Mouse (Mus musculus): ENCODE measurements around the gene Ptrh2.

Ptrh2 gene

DNA sequence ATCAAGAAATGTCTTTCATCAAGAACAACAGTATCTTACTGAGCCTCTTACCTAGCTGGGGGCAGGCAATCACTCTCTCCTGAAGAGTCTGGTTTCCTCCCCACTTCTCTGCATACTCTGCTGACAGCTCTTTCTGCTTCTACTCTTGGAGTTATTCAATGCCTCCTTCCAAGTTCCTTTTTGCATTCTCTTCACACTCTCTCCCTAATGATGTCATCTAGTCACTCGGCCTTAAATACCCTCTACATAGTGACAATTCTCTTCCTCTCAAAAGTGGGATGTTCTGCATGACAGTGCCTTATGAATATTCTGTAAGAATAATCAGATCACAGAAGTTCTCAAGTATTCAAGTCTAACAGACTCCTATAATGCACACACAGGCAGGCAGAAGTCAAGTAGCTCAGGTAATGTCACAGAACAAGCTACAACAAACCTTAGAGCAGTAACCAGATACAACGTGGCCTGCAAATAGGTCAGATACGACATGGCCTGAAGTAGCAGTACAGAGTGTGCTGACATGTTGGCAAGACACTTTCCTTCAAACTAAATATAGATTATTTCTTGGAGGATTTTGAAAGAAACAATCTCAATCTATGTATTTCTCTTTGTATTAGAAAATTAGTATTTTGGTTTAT is 12.6 kb upstream of the Ptrh2 start:
- no peak for DNase-seq

DNA sequence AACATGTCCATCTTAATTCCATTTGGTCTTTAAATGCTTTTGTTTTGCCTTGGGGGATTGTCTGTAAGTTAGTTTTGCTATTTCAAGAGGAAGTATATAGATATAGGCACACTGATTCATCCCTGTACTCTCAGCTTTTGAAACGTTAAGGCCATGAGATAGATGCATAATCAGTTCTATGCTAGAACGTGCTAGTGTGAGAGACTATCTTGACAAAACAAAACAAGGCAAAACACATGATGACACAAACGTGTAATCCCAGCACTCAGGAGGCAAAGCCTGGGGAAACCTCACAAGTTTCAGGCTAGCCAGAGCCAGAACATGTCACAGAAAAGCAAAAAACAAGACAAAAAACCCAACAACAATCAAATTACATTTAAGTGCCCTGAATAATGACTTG is 11.0 kb upstream of the Ptrh2 start:
- no peak for DNase-seq

DNA sequence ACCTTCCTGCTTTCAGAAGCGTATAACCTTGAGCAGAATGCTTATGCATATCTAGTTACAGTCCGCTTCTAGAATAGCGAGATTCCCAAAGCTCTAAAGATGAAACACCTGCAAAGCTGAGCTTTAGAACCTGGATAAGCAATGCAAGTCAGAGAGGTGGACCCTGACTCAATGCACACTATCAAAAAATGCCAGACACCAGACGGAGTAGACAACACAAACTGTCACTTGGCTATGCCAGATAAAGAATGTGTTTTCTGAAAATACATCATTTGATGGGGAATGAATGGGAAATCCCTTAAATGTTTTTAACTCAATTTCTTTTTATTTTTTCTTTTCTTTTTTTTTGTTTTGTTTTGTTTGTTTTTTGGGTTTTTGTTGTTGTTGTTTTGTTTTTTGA is 8.3 kb upstream of the Ptrh2 start:
- DNase-seq, result no peak

DNA sequence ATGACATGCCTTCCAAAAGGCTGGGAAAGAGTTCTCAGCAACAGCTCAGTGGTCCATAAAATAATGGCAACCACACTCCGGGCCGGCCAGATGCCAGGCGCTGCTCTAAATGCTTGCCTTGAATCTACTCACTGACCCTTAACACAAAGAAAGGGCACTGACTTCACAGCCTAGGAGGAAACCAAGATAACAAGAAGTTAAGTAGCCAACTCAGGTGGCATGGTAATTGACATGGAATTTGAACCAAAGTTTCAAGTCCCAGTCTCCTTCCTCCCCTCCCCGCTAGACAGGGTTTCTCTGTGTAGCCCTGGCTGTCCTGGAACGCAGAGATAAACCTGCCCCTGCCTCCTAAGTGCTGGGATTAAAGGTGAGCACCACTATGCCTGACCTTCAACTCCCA is 4.8 kb upstream of the Ptrh2 start:
- DNase-seq, result peak; percentile 39 to 56

DNA sequence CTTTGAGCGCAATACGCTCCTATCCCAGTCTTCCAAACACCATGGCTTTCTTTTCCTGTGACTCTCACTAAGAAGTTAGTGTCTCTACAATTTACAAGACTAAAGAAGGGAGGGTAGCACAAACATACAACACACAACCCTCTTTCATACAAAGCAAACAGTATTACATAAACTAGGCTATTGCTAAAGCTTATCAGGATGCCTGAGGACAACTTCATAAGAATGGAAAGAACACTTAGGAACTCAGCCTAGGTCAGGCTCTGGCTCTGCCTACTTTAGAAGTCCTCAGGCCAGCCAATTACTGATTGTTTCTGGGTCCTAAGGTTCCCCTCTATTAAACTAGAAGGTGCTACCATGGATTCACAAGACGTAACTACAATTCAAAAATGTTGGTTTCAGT is 3.1 kb upstream of the Ptrh2 start:
- DNase-seq, result no peak

DNA sequence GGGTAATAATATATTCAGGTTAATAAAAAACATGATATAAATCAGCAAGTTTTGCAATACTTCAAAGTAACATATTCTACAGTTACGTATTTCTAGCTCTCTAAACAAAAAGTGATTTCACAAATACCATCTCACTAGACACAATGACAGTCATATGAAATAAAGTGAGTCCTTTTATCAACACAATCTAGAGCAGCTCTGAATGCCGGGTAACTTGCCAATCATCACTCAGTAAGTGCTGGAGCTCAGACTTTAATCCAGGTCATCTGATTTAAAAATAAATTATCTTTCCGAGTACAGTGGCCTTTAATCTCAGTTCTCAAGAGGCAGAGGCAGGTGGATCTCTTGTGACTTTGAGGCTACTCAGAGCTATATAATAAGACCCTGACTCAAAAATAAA is 2.4 kb upstream of the Ptrh2 start:
- no peak for DNase-seq

DNA sequence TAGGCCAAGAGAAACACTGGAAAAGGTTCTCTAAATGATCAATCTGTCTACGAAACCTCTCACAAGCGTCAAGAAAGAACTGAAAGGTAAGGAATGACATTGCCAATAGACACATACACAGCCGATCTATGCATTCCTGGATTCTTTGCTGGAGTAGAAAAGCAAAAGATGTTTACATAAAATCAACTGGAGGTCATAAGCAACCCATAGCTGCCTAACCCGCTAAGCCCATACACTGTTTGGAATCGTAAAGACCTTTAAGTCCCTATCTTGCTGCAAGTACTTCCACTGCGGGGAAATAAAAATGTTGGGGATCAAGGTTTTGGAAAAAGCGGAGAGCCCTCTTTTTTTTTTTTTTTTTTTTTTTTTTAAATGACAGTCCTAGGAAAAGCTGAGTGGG is 924 bp upstream of the Ptrh2 start:
- no peak for DNase-seq

DNA sequence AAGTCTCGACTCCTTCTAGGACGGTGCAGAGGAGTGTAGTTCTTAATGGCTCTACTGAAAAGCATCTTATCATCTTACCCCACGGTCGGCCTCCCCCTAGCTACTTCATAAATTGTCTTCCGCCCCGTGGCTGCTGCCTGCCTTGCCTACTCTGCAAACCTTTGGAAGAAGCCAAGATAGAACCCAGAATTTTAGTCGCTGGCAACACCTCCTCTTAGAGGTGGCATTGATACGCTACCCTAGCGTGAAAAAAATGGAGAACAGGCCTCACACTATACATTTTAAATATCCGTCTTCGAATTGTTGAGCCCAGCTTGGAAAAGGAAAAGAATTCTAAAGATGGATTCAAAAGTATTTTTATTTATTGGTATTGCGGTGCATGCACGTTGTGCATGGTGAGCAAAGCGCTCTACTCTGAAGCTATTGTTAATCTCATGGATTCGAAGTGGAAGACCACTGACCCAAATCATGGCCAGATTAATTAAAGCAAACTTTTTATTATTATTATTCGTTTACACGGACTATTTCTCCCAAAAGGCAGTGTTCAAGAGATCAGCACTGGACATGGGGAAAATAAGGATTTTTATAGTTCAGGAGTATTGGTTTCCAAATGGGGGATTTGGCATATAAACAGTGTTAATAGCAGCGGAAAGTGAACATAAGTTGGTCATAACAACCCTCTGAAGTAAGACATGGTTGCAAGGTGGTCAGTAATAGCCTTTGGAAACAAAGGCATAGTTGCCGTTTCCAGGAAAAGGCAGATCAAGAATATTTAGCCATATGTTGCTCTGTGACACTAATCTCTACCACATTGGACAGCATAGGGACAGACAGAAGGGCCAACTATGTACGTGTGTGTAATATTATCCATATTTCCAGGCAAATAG is 584 bp downstream of the Ptrh2 start:
- no peak for DNase-seq

DNA sequence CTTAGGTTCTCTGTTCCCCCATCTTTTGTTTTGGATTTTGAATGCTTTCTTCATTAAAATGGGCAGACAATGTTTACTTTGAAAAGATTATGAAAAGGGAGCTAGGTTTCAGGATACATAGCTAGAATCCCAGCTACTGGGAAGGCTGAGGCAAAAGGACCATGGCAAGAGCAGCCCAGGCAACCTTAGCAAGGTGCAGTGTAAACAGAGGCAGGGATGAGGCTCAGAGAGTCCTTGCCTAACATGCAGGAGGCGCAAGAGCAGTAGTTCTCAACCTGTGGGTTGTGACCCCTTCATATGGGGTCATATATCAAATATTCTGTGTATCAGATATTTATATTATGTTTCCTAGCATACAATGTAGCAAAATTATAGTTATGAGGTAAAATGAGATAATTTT is 1.6 kb downstream of the Ptrh2 start:
- no peak for DNase-seq

DNA sequence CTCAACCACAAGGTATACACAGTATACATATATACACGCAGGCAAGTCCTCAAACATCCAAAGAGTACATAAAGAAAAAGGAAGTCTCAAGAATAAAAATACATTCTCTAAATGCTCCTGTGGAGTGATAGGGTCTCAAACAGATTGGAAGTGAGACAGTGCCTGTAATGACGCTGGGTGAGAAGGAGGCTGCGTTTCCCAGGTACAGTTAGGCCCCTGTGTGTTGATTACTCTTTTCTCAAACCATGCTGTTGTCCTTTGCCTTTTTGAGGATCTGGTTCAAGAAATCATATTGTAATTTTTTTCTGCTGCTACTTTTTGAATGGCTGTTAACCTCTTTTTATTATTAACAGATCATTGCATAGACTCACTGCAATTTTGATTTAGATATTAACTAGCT is 6.6 kb downstream of the Ptrh2 start:
- no peak for DNase-seq

DNA sequence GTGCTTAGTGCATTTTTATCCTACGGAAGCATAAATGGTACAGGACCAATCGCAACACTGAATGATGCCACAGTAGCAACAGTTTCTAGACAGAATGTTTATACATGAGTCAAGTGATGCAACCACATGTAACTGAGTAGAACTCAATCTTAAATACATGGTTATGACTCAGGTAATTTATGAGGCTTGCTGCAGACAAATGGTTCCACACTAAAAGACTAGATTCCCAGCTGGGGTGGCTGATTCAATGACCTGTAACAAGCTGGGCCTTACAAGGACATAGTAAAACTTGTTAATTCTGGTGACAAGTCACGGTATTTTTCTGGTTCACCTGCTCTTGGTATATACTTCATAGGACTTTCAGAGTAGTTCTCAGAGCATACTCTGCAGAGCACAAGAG is 7.7 kb downstream of the Ptrh2 start:
- DNase-seq, result no peak

DNA sequence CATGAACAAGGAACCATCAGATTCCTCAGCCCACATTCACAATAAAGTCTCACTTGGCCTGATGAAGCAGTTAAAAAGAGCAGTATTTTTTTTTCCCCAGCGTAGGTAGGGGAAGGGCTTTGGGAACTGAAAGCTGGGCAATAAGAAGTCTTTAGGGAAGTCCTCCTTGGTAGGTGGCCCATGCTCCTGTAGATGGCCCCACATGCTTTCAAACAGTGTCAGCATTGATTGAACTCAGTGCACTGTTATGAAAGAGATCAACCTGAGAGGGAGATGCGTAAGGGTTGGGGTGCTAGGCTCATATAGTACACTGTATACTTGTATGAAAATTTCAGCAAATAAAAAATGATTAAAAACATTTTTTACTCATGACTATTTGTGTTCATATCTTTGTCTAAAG is 8.2 kb downstream of the Ptrh2 start:
- DNase-seq, result no peak

DNA sequence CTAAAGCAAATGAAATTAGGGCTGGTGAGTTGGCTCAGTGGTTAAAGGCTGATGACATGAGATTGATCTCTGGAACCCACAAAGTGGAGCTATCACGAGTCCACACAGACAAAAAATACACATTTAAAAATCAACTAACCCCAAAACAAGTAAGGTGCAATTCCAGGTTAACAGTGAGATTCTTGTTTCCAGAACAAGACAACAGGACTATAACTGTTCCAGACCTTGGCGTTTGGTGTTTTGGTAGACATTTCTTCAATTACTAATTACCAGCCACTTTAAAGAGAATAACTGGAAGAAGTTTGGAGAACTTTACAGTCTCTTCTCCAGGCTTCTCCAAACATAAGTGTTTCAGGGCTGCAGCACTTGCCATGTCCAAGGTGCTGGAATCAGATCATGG is 8.8 kb downstream of the Ptrh2 start:
- no peak for DNase-seq

DNA sequence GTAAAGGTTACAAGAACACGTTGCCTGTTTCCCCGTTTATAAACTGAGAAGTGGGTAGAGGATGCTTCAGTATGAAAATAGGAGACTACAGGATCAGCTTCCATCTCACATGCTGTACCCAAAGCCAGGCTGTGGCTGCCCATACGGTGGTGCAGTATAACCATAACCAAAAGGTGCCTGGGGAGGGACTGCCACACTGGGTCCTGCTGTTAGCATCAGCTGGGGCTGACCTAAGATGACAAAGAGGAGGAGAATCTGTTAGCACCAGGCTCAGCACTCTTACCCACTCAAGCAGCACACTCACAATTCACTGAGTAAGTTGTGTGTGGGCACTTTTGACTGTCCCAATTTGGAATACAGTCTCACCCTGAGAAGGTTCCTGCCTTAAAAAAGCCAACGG is 11.7 kb downstream of the Ptrh2 start:
- DNase-seq, result no peak

DNA sequence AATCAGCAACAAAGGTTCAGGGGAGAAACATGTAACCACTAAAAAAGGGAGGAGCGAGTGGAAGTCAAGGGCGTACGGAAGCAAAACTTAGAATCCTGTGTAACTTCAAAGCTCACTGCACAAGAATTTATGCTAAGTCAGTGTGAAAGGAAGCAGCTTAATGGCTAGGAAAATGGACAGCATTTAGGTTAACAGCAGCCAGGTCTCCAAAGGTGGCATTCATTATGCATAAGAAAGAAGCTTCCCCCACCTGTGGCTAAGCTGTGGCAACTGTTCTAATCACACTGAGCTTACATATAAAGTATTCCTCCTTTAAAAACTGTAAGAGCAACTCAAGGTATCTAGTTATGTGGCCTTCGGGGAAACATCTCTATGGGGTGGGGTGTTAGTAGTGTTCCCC is 17.4 kb downstream of the Ptrh2 start:
- DNase-seq, result no peak

DNA sequence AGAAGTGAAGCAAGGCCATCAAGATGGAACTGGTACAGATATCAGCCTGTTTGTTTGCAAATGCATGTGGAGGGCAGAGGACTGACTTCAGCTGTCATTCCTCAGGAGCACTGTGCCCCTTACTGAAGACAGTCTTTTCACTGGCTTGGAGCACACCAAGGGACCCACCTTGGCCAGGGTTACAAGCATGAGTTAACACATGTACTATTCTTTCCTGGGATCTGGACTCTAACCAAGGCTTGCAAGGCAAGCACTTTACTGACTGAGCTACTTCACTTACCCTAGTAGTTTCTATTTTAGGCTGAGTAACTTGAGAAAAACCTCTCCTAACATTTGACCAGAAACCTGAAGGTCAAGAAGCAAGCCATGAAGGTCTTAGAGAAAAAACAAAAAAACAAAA is 30.8 kb downstream of the Ptrh2 start:
- no peak for DNase-seq

DNA sequence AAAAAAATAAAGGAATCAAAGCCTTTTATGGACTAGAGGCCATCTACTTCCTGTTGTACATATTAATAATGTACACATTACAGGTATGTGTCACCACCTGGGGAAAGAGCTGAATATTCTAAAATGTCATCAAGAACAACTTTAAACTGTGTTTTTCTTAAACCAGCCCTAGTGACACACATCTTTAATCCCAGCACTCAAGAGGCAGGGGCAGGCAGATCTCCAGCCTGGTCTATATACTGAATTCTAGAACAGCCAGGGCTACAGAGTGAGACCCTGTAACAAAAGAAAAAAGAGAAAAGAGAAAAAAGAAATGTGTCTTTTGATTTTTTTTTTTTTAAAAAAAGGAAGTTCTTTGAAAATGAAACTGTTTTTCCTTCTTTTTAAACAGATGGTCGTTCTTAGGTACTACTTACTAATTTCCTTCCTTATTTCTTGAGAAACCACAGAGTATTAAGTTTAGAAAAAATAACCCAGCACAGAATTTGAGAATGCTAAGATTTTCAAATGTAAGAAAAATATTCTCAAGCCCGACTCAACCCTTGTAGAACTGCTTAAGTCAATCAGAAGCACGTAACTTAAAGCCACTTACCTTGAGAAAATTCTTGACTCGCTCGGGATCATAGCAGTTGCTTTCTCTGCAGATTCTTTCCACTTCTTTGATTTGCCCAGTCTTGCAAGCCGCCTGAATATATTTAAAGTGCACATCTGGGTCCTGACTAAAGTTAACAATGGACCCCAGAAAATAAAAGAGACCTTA is 33.7 kb downstream of the Ptrh2 start:
- no peak for DNase-seq

DNA sequence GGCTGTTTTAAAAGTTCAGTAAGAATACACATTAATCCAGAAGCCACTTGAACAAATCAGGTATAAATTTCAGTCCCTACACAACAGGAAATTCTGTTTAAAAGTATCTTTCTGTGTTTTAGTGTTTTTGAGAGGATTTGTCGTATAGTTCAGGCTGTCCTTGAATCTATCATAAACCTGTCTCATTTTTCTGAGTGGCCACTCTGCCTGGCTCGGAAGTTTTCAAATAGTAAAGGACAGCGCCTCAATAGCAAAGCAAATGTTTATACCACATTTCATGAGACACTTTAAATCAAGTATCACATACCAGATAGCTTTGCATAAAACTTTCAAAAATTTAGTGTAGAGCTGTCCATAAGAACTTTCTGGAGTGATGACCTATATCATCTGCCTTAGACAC is 34.6 kb downstream of the Ptrh2 start:
- DNase-seq, result no peak

DNA sequence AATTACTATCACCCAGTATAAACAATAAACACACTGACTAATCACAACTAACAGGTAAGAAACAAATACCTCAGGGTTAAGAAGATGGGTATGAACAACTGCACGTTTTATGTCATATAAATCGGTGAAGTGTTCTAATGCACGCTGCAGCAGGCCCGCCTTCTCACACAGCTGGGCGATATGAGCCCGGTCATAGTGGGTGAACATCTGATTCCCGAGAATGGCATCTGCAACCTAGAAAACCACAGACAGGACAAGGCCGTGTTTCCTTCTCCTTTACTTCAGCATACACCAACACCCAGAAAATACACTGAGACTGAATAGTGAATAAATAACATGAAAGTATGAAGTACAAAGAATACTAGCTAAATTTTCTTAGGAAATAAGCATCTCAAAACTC is 35.6 kb downstream of the Ptrh2 start:
- DNase-seq, result no peak

DNA sequence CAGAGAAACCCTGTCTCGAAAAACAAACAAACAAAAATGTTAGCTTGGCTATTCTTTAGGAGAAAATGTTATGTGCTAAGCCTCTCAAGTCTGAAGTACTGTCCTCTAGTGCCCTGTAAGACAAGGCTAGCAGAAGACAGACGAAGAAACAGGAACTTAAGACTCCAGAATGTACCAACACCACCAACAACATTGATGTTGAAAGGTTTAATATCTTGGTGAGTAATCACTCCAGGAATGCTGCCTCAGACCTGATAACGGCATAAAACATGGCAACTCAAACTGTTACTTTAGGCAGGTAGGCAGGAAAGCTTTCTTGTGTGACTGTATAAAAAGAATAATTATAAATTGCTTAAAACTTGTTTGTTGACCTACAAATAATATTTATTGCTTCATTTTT is 40.2 kb downstream of the Ptrh2 start:
- no peak for DNase-seq

DNA sequence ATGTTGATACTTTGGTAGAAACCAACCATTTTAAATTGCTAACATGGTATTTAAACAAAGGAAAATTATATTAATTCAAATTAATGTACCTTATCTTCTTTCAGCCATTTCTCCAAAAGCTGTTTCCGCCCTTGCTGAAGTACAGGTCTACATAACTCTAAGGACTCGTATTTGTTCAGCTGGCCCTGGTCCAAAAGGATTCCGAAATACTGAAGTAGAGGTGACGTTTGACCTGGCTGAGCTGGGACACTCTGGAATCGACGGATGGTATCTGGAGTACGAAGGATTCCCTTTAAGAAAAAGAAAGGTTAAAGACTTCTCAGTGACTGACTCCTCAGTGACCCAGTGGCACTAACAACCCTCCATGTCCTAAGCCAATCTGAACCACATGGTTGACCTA is 41.2 kb downstream of the Ptrh2 start:
- no peak for DNase-seq

DNA sequence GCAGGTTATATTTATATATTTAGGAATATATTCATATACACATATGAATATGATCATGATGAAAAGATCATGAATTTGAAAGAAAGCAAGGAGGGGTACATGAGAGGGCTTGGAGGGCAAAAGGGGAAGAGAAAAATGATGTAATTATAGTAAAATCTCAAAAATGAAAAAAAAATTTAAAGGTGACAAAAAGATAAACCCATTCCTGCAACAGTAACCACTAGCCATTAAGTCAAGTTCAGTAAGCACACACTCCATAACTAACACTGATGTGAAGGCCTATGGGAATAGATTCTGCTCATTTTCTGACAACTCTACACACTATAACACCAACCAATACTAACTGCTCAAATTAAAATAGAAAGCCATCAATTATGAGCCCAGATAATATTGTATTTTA is 41.8 kb downstream of the Ptrh2 start:
- DNase-seq, result no peak

DNA sequence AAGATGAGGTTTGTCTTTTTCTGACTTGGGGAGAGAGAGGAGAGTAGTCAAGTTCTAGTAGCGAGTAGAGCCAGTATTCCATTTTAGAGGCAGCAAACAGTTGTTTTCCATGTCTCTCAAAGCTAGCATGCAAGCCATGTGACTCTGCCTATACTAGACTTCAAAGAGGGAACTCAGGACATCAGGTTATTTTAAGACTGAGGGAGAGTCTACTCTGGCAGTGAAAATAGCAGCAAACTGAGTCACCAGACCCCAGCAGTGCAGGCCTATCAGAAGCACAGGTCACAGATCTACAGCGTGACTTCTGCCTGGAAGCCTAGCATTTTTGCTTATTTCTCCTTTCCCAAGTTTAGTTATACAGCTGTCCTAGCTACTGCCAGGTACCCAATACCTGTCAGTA is 47.7 kb downstream of the Ptrh2 start:
- no peak for DNase-seq
